Mouse (Mus musculus): ENCODE measurements around the gene Tmco2.
"Not testable (repeated sequence)": the region's sequence is repeated elsewhere in the genome, so short reads cannot be mapped to it uniquely, and the experiment has no call there.

The Tmco2 gene

DNA sequence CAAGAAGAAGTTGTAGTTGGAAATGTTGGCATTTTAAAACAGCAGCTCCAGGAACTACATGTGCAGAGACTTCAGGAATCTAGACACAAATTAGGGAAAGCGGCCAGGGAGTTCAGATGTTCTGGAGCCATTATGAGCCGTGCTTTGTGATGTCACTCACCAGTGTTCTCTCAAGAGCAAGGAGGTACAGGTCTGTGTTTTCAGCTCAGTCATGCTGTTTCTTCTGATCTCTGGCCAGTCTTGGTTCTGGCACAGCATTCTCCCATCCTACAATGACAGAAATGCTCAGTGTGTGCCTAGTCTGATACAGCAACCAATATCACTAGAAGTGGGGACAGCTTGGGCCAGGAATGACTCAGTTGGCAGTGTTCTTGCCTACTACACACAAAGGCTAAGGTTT, at the start of gene Tmco2:
TSS of gene Tmco2 (minus strand) at position 101 of the 400 bp plus-strand sequence.
- DNase-seq (ENCODE audit: low read depth, low spot score): no peak

DNA sequence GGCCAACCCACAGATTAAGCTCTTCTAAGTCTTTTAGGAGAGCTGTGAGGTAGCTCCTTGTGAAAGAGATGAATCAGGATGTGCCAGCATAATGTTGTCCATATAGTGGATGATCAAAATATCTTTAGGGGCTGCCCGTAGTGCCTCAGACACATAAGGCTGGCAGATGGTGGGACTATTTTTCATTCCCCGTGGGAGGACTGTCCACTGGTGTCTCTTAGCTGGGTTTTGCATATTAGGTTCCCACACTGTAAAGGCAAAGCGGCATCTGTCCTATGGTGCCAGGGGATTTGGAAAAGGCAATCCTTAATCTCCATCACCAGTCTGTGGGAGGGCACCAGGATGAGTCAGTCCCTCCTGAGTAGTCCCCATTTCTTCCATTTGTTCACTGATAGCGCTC, 5.7 kb downstream of the Tmco2 start:
- peak; percentile 77 for DNase-seq (ENCODE audit: low read depth, low spot score)

DNA sequence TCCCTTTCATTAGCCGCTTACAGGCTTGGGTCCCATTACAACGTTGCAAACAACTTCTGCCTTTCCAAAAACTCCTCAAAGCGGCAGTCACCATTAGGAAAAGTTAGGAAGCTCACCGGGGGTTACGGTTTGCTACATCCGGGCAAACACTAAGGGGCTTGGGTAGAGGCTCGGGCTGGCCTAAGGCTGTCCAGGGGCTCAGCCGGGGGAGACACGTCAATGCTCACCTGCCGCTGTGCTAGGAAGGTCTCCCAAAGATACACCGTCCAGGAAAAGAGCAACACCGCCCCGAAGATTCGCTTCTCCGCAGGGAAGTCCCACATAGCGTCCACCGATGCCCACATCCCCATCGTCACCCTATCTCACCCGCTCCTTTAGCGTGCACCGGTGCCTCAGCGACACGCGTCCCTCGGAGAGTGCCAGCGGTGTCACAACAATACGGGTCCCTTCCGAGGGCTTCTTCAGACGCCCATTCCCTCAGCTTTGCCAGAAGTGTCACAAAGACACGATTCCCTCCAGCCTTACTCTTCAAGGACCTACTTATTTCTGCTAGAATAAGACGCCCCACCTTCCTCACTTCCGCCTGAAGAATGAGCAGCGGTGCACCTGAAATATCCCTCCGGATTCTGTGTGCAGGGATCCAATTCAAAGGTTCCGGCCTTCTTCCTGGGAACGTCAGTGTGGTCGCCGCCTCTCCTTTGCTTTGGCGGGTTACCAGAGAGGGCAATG, 11.2 kb downstream of the Tmco2 start, which contains the start of gene Zmpste24:
TSS of gene Zmpste24 (minus strand) at position 592 of the 729 bp plus-strand sequence.
- peak; percentile 94 for DNase-seq (ENCODE audit: low read depth, low spot score)

DNA sequence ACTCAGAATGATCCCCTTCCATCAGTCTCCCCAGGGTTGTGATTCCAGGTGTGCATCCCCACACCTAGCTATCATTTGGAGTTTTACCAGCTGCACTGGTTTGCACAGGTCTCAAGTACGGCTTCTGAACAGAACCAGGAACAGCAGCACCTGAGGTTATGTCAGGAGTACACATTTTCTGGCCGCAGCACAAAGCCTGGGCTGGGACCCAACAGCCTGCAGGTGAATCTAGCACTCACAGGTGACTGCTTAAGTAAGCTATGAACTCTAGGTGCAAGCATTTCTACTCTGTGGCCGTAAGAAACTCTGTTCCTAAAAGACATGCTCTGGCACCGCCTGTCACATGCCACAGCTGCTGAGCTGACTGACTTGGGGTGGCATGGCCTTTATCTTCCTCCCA, 18.8 kb downstream of the Tmco2 start:
- no peak for DNase-seq (ENCODE audit: low read depth, low spot score)

DNA sequence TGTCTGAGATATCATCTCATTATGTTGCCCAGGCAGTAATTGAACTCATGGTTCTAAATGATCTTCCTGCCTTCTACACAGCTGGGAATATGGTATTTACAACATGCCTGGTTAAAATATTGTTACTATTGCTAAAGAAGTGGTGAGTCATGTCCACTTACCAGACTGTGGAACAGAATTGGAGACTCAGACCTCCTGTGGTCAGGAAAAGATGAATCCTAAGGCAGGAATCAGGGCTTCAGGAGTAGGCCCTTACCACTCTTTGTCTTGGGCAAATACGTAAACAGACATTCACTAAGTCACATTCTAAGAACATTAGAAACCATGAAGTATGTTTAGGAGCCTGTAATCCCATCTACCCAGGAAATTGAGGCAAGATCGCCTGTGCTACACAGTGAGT, 20.3 kb downstream of the Tmco2 start:
- DNase-seq (ENCODE audit: low read depth, low spot score): no peak

DNA sequence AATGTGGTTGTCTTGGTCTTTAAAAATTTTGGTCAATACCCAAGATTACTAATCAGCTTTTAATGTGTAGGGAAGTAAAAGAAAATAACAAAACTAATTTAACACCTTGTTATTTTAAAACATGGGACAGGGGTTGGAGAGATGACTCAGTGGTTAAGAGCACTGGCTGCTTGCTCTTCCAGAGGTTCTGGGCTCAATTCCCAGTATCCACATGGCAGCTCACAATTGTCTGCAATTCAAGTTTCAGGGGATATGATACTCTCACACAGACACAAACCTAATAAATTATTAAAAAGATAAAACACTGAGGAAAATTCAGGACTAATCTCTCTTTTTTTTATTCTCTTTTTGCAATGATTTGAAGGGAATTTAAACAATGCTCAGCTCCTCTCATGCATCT, 24.5 kb downstream of the Tmco2 start:
- no peak for DNase-seq (ENCODE audit: low read depth, low spot score)

DNA sequence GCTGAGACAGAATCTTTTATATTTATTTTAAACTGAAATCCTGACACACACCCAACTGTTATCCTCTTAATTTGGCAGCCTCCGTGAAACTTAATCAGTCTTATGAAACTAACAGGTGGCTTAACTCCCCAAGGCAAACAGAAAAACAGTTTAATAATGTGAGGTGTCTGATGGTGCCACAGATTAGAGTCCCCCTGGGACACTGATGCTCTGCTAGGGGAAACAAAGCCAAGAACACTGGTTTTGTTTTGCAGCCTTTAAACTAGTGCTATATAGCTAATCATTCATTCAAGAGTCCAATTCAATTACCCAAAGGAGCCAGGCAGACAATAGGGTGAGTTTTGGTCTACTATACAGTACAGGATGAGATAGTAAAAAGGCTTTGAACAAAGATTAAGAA, 28.6 kb downstream of the Tmco2 start:
- DNase-seq (ENCODE audit: low read depth, low spot score): no peak

DNA sequence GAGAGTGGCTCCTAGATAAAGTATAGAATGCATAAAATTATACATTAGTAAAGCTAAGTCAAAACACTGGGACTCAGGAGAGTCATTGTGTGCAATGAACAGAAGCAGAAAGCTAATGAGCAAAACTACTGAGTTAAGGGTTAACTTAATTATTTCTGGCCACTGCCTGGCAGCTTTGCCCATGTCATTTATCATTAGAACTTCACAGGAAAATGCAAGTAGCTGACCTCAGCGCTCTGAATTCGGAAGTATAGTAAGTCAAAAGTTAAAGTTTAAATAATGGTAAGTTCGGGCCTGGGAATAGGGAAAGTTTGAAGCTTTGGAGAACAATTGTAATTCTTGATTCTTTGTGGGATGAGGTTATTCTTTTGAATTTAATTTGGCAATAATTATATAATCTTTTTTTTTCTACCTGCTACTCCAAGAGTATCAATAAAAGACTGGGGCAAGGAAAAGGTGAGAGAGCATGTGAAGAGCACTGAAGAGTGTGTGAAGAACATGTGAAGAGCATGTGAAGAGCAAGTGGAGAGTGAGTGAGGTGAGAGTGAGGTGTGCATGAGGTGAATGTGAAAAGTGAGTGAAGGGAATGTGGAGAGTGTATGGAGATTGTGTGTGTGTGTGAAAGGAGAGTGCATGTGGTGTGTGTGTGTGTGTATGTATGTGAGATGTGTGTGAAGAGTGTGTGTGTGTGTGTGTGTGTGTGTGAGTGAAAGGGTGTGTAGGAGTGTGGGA, 30.9 kb downstream of the Tmco2 start:
- no peak for DNase-seq (ENCODE audit: low read depth, low spot score)

DNA sequence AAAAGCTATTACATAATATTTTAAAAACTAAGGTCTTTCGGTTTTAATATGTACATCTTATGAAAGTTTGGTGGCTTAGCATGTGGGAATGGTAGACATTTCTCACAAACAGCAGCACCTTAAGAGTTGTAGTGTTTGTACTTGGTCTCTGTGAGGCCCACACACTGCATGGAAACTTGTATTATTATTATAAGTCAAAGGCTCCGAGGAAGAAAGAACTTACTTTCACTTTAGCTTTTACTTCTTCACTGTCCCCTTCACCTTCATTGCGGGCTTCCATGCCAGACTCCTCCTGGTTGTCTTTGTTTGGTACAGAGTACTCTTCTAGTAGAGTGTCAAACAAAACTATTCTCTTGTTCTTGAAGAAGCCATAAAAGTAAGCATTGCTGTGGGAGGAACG, 34.8 kb downstream of the Tmco2 start:
- no peak for DNase-seq (ENCODE audit: low read depth, low spot score)

DNA sequence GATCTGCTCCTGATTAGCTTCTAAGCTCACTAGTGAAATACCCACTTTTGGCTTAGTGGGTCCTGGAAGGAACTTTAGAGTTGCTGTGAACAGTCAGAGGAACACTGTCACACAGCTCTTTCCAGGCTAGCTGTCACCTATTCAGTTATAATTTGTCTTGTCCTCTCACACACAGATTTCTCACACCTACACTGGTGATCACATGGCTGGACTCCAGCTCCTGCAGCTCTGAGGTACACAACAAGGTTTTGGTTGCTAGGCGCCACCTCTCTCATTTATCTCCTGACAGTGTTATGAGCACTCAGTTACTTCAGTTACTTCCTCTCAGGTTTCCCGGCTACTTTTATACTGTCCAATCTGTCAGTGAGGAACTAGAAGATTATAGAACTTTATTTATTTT, 43.7 kb downstream of the Tmco2 start:
- DNase-seq (ENCODE audit: low read depth, low spot score): no peak

DNA sequence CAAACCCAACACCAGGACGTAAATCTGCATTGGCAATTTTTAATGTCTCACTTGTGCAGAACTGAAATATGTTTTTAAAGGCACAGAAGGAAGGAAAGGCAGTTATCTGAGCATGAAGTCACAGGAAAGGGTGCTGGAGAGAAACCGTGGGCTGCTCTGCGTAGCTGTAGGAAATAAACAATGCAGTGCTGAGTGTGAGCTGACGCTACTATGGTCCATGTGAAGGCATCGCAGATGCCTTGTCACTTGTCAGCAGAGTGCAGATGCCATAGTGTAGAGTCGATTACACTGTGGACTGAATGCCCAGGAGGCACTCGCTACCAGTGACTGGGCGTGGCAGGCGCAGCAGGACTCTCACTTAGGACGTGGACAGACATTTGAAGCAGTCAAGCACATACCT, 49.8 kb downstream of the Tmco2 start:
- not testable (repeated sequence) for DNase-seq (ENCODE audit: low read depth, low spot score)

DNA sequence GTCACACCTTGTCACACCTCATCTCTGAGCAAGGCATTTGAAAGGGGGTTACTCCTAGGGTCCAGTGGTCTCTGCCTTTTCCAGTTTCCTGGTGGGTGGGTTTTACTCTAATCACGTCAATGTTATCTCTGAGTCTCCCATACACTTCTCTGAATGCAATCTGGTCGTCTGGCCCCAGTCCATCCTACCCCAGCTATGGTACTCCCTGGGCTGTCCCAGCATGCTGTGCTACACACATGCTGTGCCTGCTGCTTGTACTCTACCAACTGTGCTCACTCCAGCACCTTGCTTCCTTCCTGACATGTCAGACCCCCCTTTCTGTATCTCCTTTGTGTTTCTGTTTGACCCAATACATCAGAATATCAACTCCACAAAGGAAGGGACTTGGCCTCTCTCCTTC, 52.0 kb downstream of the Tmco2 start:
- no peak for DNase-seq (ENCODE audit: low read depth, low spot score)

DNA sequence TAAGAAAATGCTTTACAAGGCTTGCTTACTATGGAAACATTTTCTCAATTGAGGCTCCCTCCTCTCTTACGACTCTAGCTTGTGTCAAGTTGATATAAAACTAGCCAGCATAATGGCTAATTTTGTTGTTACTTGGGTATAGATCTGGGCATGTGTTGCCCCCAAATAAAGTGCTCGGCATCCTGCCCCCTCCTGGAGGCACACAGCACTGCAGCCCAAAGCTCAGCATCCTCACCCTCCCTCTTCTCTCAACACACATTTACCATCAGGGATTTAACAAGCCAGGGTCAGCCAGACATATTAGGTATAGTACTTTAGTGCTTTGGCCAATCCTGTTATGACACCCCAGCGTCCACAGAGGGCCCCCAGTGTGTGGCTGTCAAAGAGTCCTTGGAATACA, 52.7 kb downstream of the Tmco2 start:
- no peak for DNase-seq (ENCODE audit: low read depth, low spot score)

Data from telencephalon, adult 2 months (tissue).